Mouse (Mus musculus) B cell, adult 2 months (primary cell): ENCODE measurements around the gene Baiap3.

ENCODE experiments used
- DNase-seq, 2 experiments: peaks; one replicate each; pipeline ENCODE4 v3.0.0; 2022

The Baiap3 gene

GRCm38 (mm10) chr17:25202401-25202800 lies 53.8 kb downstream of the Baiap3 start:
- DNase-seq = no peak
